Mouse (Mus musculus): ENCODE data around the gene Gpatch1. TPM values are rescaled to one million over a fixed set of nuclear protein-coding genes. Genes with fewer than 3 reads are reported as not detected.
"Not testable (repeated sequence)": the region's sequence is repeated elsewhere in the genome, so short reads cannot be mapped to it uniquely, and the experiment has no call there.

Gpatch1 gene
- polyA plus RNA-seq, 1 experiment: 12.7 TPM

DNA sequence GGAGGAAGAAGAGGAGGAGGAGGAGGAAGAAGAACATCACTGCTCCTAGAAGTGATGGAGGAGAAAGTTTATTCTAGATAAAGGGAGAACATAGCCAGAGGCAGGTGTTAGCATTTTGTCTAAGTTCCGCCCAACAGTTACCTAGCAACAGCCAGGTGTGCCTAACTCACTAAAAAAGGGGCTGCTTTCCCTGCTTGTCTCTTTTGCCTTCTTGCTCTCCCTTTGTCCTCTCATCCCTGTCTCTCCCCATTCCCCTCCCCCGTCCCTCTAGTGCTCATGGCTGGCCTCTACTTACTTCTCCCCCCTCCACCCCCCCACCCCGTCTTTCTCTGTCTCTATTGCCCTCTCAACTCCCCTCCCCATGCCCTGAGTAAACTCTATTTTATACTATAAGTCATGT, 3.9 kb upstream of the Gpatch1 start:
- Histone ChIP-seq H3K27me3 (ENCODE audit: control insufficient read depth, insufficient read depth, low read length, poor library complexity, severe bottlenecking) (no peaks in the 10 kb centered on the region), H3K9ac (ENCODE audit: low read depth, poor library complexity, severe bottlenecking) (peak overlapping the region; percentile 14; the same call in 1 of the 2 replicates), H3K4me3 (ENCODE audit: low read depth, low read length) (peak overlapping the region; percentile 37; the same call in 1 of the 2 replicates), H3K4me1 (ENCODE audit: control insufficient read depth, insufficient read depth, low read length) (peaks cover 3% of the 10 kb centered on the region), H3K36me3 (ENCODE audit: control insufficient read depth, insufficient read depth, low read length, poor library complexity, severe bottlenecking) (no peaks in the 10 kb centered on the region), H3K27ac (ENCODE audit: insufficient read depth, low read length) (peak overlapping the region; percentile 71), H3K9me3 (replicated peaks; ENCODE audit: control insufficient read depth, insufficient read depth, low read length, poor library complexity, severe bottlenecking) (no peaks in the 10 kb centered on the region)
- TF ChIP-seq EP300 (IDR thresholded peaks at IDR 0.05; ENCODE audit: insufficient read depth, low read depth, low read length) (no peak), POLR2A (IDR thresholded peaks at IDR 0.05; ENCODE audit: insufficient read depth, low read length) (no peak), CTCF (IDR thresholded peaks at IDR 0.05; ENCODE audit: low read depth, low read length) (no peak)

- no peak overlapping the region for H3K4me3 ChIP-seq (ENCODE audit: low read depth, low read length)
- peak overlapping the region; percentile 59; the same call in 1 of the 2 replicates for H3K27ac ChIP-seq (ENCODE audit: insufficient read depth, low read length)
- H3K27me3 ChIP-seq (ENCODE audit: control insufficient read depth, insufficient read depth, low read length, poor library complexity, severe bottlenecking): no peaks in the 10 kb centered on the region
- no peak overlapping the region for H3K9ac ChIP-seq (ENCODE audit: low read depth, poor library complexity, severe bottlenecking)
- H3K9me3 ChIP-seq (replicated peaks; ENCODE audit: control insufficient read depth, insufficient read depth, low read length, poor library complexity, severe bottlenecking): no peaks in the 10 kb centered on the region
- H3K36me3 ChIP-seq (ENCODE audit: control insufficient read depth, insufficient read depth, low read length, poor library complexity, severe bottlenecking): no peaks in the 10 kb centered on the region
- TF ChIP-seq EP300 (IDR thresholded peaks at IDR 0.05; ENCODE audit: insufficient read depth, low read depth, low read length) (no peak), POLR2A (IDR thresholded peaks at IDR 0.05; ENCODE audit: insufficient read depth, low read length) (no peak), CTCF (IDR thresholded peaks at IDR 0.05; ENCODE audit: low read depth, low read length) (no peak)
- H3K4me1 ChIP-seq (ENCODE audit: control insufficient read depth, insufficient read depth, low read length): peaks cover 2% of the 10 kb centered on the region
These were observed 1.5 kb upstream of the Gpatch1 start for GRCm38 (mm10) chr7:35319755-35320154.

DNA sequence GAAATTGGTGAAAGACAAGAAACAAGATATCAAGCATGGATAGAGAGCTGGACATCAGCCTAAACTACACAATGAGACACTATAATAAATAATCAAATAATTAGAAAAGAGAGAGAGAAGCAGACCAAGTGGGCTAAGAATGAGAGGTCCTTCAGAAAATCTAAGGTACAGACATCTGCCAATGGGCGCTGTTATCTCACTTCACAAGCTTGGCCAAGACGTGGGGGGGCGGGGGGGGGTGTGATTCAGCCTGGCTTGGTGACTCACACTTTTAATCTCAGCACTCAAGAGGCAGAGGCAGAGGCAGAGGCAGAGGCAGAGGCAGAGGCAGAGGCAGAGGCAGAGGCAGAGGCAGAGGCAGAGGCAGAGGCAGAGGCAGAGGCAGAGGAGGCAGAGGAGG, 981 bp upstream of the Gpatch1 start:
- not testable (repeated sequence) for H3K27me3 ChIP-seq (ENCODE audit: control insufficient read depth, insufficient read depth, low read length, poor library complexity, severe bottlenecking); H3K9ac ChIP-seq (ENCODE audit: low read depth, poor library complexity, severe bottlenecking); H3K9me3 ChIP-seq (replicated peaks; ENCODE audit: control insufficient read depth, insufficient read depth, low read length, poor library complexity, severe bottlenecking); H3K4me1 ChIP-seq (ENCODE audit: control insufficient read depth, insufficient read depth, low read length); H3K36me3 ChIP-seq (ENCODE audit: control insufficient read depth, insufficient read depth, low read length, poor library complexity, severe bottlenecking); H3K4me3 ChIP-seq (ENCODE audit: low read depth, low read length)
- H3K27ac ChIP-seq (ENCODE audit: insufficient read depth, low read length): peak overlapping the region; percentile 59; the same call in 1 of the 2 replicates

- H3K4me3 ChIP-seq (ENCODE audit: low read depth, low read length): no peak overlapping the region
- no peaks in the 10 kb centered on the region for H3K9me3 ChIP-seq (replicated peaks; ENCODE audit: control insufficient read depth, insufficient read depth, low read length, poor library complexity, severe bottlenecking)
- H3K36me3 ChIP-seq (ENCODE audit: control insufficient read depth, insufficient read depth, low read length, poor library complexity, severe bottlenecking): no peaks in the 10 kb centered on the region
- no peaks in the 10 kb centered on the region for H3K27me3 ChIP-seq (ENCODE audit: control insufficient read depth, insufficient read depth, low read length, poor library complexity, severe bottlenecking)
- H3K27ac ChIP-seq (ENCODE audit: insufficient read depth, low read length): no peak overlapping the region
- no peak overlapping the region for H3K9ac ChIP-seq (ENCODE audit: low read depth, poor library complexity, severe bottlenecking)
- no peaks in the 10 kb centered on the region for H3K4me1 ChIP-seq (ENCODE audit: control insufficient read depth, insufficient read depth, low read length)
- no peak for TF ChIP-seq CTCF (IDR thresholded peaks at IDR 0.05; ENCODE audit: low read depth, low read length)
- TF ChIP-seq EP300 (IDR thresholded peaks at IDR 0.05; ENCODE audit: insufficient read depth, low read depth, low read length): 0 out of 2 replicates have a peak, but pooled peaks have one; percentile 17
These were observed 4.1 kb downstream of the Gpatch1 start for GRCm38 (mm10) chr7:35314156-35314555.

- Histone ChIP-seq H3K4me1 (ENCODE audit: control insufficient read depth, insufficient read depth, low read length) (peaks cover 2% of the 10 kb centered on the region), H3K36me3 (ENCODE audit: control insufficient read depth, insufficient read depth, low read length, poor library complexity, severe bottlenecking) (no peaks in the 10 kb centered on the region; the same call in 1 of the 2 replicates), H3K9ac (ENCODE audit: low read depth, poor library complexity, severe bottlenecking) (no peak overlapping the region), H3K9me3 (replicated peaks; ENCODE audit: control insufficient read depth, insufficient read depth, low read length, poor library complexity, severe bottlenecking) (no peaks in the 10 kb centered on the region), H3K27me3 (ENCODE audit: control insufficient read depth, insufficient read depth, low read length, poor library complexity, severe bottlenecking) (no peaks in the 10 kb centered on the region), H3K4me3 (ENCODE audit: low read depth, low read length) (no peak overlapping the region), H3K27ac (ENCODE audit: insufficient read depth, low read length) (no peak overlapping the region)
- TF ChIP-seq EP300 (IDR thresholded peaks at IDR 0.05; ENCODE audit: insufficient read depth, low read depth, low read length) (no peak), CTCF (IDR thresholded peaks at IDR 0.05; ENCODE audit: low read depth, low read length) (no peak), POLR2A (IDR thresholded peaks at IDR 0.05; ENCODE audit: insufficient read depth, low read length) (no peak)
These were observed 7.0 kb downstream of the Gpatch1 start for GRCm38 (mm10) chr7:35311214-35311613.

- TF ChIP-seq EP300 (IDR thresholded peaks at IDR 0.05; ENCODE audit: insufficient read depth, low read depth, low read length): no peak
- no peak for TF ChIP-seq POLR2A (IDR thresholded peaks at IDR 0.05; ENCODE audit: insufficient read depth, low read length)
- TF ChIP-seq CTCF (IDR thresholded peaks at IDR 0.05; ENCODE audit: low read depth, low read length): no peak
- no peaks in the 10 kb centered on the region for H3K9me3 ChIP-seq (replicated peaks; ENCODE audit: control insufficient read depth, insufficient read depth, low read length, poor library complexity, severe bottlenecking)
- H3K27me3 ChIP-seq (ENCODE audit: control insufficient read depth, insufficient read depth, low read length, poor library complexity, severe bottlenecking): no peaks in the 10 kb centered on the region
- no peaks in the 10 kb centered on the region for H3K4me1 ChIP-seq (ENCODE audit: control insufficient read depth, insufficient read depth, low read length)
- no peak overlapping the region for H3K4me3 ChIP-seq (ENCODE audit: low read depth, low read length)
- H3K27ac ChIP-seq (ENCODE audit: insufficient read depth, low read length): no peak overlapping the region
- H3K36me3 ChIP-seq (ENCODE audit: control insufficient read depth, insufficient read depth, low read length, poor library complexity, severe bottlenecking): peaks cover 9% of the 10 kb centered on the region; the same call in 1 of the 2 replicates
- H3K9ac ChIP-seq (ENCODE audit: low read depth, poor library complexity, severe bottlenecking): no peak overlapping the region
These were observed 17.4 kb downstream of the Gpatch1 start for GRCm38 (mm10) chr7:35300792-35301191.

Data from ES-Bruce4 (cell line).